Mouse (Mus musculus): ENCODE measurements around the gene Asap2. TPM values are rescaled to one million over a fixed set of nuclear protein-coding genes. Genes with fewer than 3 reads are reported as not detected.
"Not testable (repeated sequence)": the region's sequence is repeated elsewhere in the genome, so short reads cannot be mapped to it uniquely, and the experiment has no call there.

Asap2 gene
- polyA plus RNA-seq, 1 experiment from 2014 or later: 18.9 TPM

DNA sequence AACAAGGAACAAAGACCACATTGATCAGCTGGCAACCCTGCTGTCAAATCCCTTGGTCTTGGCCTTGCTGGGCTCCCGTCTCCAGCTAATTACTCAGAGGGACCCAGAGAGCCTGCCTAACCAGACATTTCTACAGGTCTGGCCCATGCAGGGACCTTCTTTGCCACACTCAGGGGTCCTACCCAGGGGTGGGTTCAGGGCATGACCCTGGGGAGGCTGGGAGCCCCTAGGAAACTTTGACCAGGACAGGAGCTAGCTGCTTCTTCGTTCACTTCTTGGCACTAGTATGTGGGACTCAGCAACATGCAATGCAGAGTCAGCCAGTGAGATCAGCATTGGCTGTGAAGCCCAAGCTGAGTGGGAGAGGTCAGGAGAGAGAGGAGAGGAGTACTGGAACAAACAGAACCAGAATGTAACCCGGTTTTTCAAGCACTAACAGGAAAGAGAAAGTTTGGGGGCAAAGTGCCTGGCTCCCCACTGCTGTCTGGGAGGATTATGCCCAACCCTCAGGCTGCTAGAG lies 107.6 kb downstream of the Asap2 start:
- H3K9me3 ChIP-seq (ENCODE audit: control insufficient read depth, low read length); H3K27ac ChIP-seq (ENCODE audit: low read depth, low read length); DNase-seq (ENCODE audit: low spot score); H3K4me2 ChIP-seq (ENCODE audit: low read depth, low read length, severe bottlenecking); H3K4me1 ChIP-seq (replicated peaks; ENCODE audit: control insufficient read depth, insufficient read depth, low read length); H3K9ac ChIP-seq (ENCODE audit: low read length); H3K4me3 ChIP-seq (ENCODE audit: low read depth, low read length); H3K27me3 ChIP-seq (ENCODE audit: control insufficient read depth, insufficient read depth, low read length); H3K36me3 ChIP-seq (ENCODE audit: control insufficient read depth, insufficient read depth, low read length); ATAC-seq (replicated peaks; ENCODE audit: low FRiP score): not testable (repeated sequence)
- 49% methylated on average over 3 of the region's 3 CpGs for WGBS

DNA sequence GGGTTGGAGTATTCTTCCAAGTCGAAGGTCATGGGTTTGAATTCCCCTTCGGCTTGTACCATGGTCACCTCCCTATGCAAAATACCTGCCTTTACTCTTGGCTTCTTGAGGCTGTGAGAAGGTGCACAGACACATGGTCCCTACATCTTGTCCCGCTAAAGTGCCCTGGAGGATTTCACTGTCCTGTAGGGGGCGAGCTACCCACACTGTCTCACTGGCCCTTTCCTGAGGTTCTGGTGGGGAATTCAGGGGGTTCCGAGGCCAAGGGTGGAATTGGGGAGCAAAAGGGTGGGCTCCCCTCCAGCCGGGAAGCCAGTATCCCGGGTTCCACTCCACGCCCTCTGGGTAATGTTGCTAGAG lies 120.8 kb downstream of the Asap2 start:
- not testable (repeated sequence) for H3K27me3 ChIP-seq (ENCODE audit: control insufficient read depth, insufficient read depth, low read length)
- ATAC-seq (replicated peaks; ENCODE audit: low FRiP score): peak; percentile 66
- WGBS: 5% methylated on average over 8 of the region's 8 CpGs

DNA sequence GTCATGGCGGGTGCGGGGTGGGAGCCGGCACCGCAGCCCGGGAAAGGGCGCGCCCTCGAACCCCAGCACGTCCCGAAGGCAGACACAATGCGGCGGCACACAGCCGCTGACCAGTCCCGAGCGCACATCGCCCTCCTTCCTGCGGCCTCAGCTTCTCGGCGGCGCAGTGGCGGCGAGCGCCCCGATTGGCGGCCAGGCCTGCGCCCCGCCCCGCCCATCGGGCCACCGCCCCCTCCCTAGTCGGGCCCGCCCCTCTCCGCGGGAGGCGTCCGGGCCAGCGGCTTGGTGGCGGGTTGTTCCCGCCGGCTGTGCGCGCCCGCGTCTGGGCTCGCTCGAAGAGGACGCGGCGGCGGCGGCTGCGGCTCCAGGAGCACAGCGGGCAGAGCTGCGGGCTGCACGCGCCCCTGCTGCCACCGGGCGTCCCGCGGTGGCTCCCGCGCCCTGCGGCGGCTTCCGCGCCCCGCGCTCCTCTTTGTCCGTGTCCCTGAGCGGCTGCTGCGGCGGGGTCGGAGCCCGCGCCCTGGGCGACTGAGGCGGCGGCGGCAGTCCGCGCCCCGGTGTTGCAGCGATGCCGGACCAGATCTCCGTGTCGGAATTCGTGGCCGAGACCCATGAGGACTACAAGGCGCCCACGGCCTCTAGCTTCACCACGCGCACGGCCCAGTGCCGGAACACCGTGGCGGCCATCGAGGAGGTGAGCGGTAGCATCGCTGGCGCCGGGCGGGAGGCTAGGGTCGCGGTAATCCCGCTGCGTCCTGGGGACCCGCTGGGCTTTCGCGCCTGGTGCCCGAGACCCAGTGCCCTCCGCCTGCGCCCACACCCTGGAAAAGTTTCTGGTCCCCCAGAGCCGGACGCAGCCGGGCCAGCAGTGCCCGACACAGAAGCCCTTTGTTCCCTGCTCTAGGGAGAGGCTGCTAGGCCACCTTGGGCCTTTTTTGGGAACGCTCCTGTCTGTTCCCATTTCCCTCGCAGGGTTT lies 121.5 kb downstream of the Asap2 start:
- Histone ChIP-seq H3K27me3 (ENCODE audit: control insufficient read depth, insufficient read depth, low read length) (no peaks in the 10 kb centered on the region), H3K36me3 (ENCODE audit: control insufficient read depth, insufficient read depth, low read length) (no peaks in the 10 kb centered on the region), H3K9me3 (ENCODE audit: control insufficient read depth, low read length) (no peaks in the 10 kb centered on the region), H3K4me3 (ENCODE audit: low read depth, low read length) (peak overlapping the region; percentile 71), H3K4me1 (replicated peaks; ENCODE audit: control insufficient read depth, insufficient read depth, low read length) (no peaks in the 10 kb centered on the region), H3K27ac (ENCODE audit: low read depth, low read length) (peak overlapping the region; percentile 81), H3K9ac (ENCODE audit: low read length) (peak overlapping the region; percentile 84), H3K4me2 (ENCODE audit: low read depth, low read length, severe bottlenecking) (peak overlapping the region; percentile 64)
- DNase-seq (ENCODE audit: low spot score) (peak; percentile 95), ATAC-seq (replicated peaks; ENCODE audit: low FRiP score) (peak; percentile 99)
- under 1% methylated on average over 90 of the region's 118 CpGs for WGBS

More for the DNA sequence above, 120.8 kb downstream of the Asap2 start:
- Histone ChIP-seq H3K27ac (ENCODE audit: low read depth, low read length) (0 out of 2 replicates have a peak overlapping the region, but pooled peaks have one; percentile 31), H3K9ac (ENCODE audit: low read length) (peak overlapping the region; percentile 84), H3K4me2 (ENCODE audit: low read depth, low read length, severe bottlenecking) (peak overlapping the region; percentile 64), H3K4me3 (ENCODE audit: low read depth, low read length) (peak overlapping the region; percentile 71)
- H3K9me3 ChIP-seq (ENCODE audit: control insufficient read depth, low read length); H3K36me3 ChIP-seq (ENCODE audit: control insufficient read depth, insufficient read depth, low read length); H3K4me1 ChIP-seq (replicated peaks; ENCODE audit: control insufficient read depth, insufficient read depth, low read length); DNase-seq (ENCODE audit: low spot score): not testable (repeated sequence)

DNA sequence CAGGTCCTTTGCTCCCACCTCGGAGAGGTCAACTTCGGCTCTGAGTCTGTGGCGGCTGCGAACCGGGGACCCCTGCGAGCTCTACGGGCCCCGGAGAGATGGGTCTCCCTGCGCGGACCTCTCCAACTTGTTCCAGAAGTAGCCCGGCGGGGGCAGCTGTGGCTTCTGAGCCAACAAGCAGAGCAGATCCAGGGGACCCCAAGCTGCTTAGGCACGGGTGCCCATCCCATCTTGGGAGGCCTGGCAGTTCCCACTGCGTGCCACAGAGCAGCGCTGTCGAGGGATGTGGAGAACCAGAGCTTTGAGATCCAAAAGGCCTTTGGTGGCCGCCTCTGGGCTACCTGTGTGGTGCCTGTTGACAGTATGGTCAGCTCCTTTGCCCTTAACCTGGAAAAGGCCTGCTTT lies 122.2 kb downstream of the Asap2 start:
- Histone ChIP-seq H3K4me2 (ENCODE audit: low read depth, low read length, severe bottlenecking) (peak overlapping the region; percentile 64), H3K9ac (ENCODE audit: low read length) (peak overlapping the region; percentile 84), H3K27me3 (ENCODE audit: control insufficient read depth, insufficient read depth, low read length) (no peaks in the 10 kb centered on the region), H3K4me3 (ENCODE audit: low read depth, low read length) (peak overlapping the region; percentile 71), H3K4me1 (replicated peaks; ENCODE audit: control insufficient read depth, insufficient read depth, low read length) (no peaks in the 10 kb centered on the region), H3K27ac (ENCODE audit: low read depth, low read length) (peak overlapping the region; percentile 81), H3K36me3 (ENCODE audit: control insufficient read depth, insufficient read depth, low read length) (no peaks in the 10 kb centered on the region), H3K9me3 (ENCODE audit: control insufficient read depth, low read length) (no peaks in the 10 kb centered on the region)
- DNase-seq (ENCODE audit: low spot score) (peak; percentile 85), ATAC-seq (replicated peaks; ENCODE audit: low FRiP score) (0 out of 2 replicates have a peak, but pooled peaks have one; percentile 55)
- 0% methylated on average over 17 of the region's 17 CpGs for WGBS

DNA sequence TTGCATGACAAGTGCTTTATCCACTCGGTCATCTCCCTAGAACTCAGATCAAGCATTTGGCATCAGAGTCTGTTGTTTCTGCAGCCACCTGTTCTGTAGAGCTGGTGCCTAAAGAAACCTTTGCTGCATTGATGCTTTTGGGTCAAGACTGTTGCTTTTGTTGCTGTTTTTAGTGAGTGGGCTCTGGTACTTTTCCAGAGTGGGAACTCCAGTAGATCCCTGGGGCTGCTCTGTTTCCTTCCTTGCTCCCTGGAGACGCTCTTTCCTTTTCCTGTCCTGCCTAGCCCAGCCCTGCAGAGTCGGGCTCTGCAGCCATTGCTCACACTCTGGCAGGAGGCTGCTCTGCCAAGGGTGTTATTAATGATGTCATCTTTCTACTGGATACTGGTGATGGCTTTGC lies 129.2 kb downstream of the Asap2 start:
- Histone ChIP-seq H3K9ac (ENCODE audit: low read length) (no peak overlapping the region), H3K4me1 (replicated peaks; ENCODE audit: control insufficient read depth, insufficient read depth, low read length) (no peaks in the 10 kb centered on the region), H3K27ac (ENCODE audit: low read depth, low read length) (no peak overlapping the region), H3K9me3 (ENCODE audit: control insufficient read depth, low read length) (no peaks in the 10 kb centered on the region), H3K4me2 (ENCODE audit: low read depth, low read length, severe bottlenecking) (no peak overlapping the region), H3K27me3 (ENCODE audit: control insufficient read depth, insufficient read depth, low read length) (no peaks in the 10 kb centered on the region), H3K36me3 (ENCODE audit: control insufficient read depth, insufficient read depth, low read length) (no peaks in the 10 kb centered on the region), H3K4me3 (ENCODE audit: low read depth, low read length) (no peak overlapping the region)
- ATAC-seq (replicated peaks; ENCODE audit: low FRiP score) (no peak), DNase-seq (ENCODE audit: low spot score) (no peak)
- 82% methylated on average over 3 of the region's 3 CpGs for WGBS

GRCm38 (mm10) chr12:21122818-21123217 lies 132.6 kb downstream of the Asap2 start:
- ATAC-seq (replicated peaks; ENCODE audit: low FRiP score) (no peak), DNase-seq (ENCODE audit: low spot score) (no peak)
- Histone ChIP-seq H3K9me3 (ENCODE audit: control insufficient read depth, low read length) (no peaks in the 10 kb centered on the region), H3K4me3 (ENCODE audit: low read depth, low read length) (no peak overlapping the region), H3K36me3 (ENCODE audit: control insufficient read depth, insufficient read depth, low read length) (no peaks in the 10 kb centered on the region), H3K4me2 (ENCODE audit: low read depth, low read length, severe bottlenecking) (no peak overlapping the region), H3K27me3 (ENCODE audit: control insufficient read depth, insufficient read depth, low read length) (no peaks in the 10 kb centered on the region), H3K9ac (ENCODE audit: low read length) (no peak overlapping the region), H3K4me1 (replicated peaks; ENCODE audit: control insufficient read depth, insufficient read depth, low read length) (no peaks in the 10 kb centered on the region), H3K27ac (ENCODE audit: low read depth, low read length) (no peak overlapping the region)
- 95% methylated on average over 3 of the region's 3 CpGs for WGBS

- Histone ChIP-seq H3K9me3 (ENCODE audit: control insufficient read depth, low read length) (no peaks in the 10 kb centered on the region), H3K27me3 (ENCODE audit: control insufficient read depth, insufficient read depth, low read length) (no peaks in the 10 kb centered on the region), H3K36me3 (ENCODE audit: control insufficient read depth, insufficient read depth, low read length) (no peaks in the 10 kb centered on the region), H3K4me1 (replicated peaks; ENCODE audit: control insufficient read depth, insufficient read depth, low read length) (no peaks in the 10 kb centered on the region), H3K9ac (ENCODE audit: low read length) (no peak overlapping the region), H3K4me3 (ENCODE audit: low read depth, low read length) (no peak overlapping the region), H3K27ac (ENCODE audit: low read depth, low read length) (no peak overlapping the region), H3K4me2 (ENCODE audit: low read depth, low read length, severe bottlenecking) (no peak overlapping the region)
- 90% methylated on average over 5 of the region's 5 CpGs for WGBS
- DNase-seq (ENCODE audit: low spot score): no peak
- no peak for ATAC-seq (replicated peaks; ENCODE audit: low FRiP score)
Measured at GRCm38 (mm10) chr12:21123647-21124046, 133.4 kb downstream of the Asap2 start.

DNA sequence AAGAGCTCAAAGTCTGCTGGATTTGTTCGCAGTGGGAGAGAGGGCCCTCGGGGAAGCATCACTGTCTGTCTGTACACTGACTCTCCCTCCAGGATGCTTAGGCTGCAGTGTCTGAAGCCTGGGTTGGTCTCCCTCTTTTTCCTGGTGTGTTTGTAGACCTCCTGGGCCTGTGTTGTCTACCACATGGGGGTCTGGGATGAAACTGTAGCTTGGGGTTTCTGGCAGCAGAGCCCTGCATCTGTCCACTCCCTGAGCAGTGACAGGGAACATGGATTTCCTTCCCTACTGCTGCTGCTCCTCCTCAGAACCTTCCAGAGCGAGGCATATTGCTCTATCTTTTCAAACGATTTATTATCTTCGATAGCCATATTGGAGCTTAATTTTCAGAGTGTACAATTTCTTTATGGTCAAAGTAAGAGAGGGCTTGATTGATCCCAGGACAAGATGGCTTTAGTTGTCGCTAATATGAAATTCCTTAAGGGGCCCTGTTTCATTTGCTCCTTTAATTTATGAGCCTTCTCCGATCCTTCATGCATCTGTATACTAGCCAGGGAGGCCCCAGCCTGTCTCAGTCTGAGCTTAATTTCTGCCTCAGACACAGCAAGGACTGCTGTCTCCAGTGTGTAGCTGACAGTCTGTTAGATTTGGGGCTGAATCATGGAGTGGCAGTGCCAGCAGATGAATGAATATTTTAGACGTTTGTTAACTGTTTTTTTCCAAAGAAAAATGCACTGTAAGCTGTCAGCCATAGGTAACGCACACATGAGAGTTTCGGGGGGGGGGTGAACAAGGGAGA lies 135.6 kb downstream of the Asap2 start:
- Histone ChIP-seq H3K36me3 (ENCODE audit: control insufficient read depth, insufficient read depth, low read length) (no peaks in the 10 kb centered on the region), H3K4me2 (ENCODE audit: low read depth, low read length, severe bottlenecking) (no peak overlapping the region), H3K4me1 (replicated peaks; ENCODE audit: control insufficient read depth, insufficient read depth, low read length) (no peaks in the 10 kb centered on the region; the same call in 1 of the 2 replicates), H3K4me3 (ENCODE audit: low read depth, low read length) (no peak overlapping the region), H3K9ac (ENCODE audit: low read length) (no peak overlapping the region), H3K9me3 (ENCODE audit: control insufficient read depth, low read length) (no peaks in the 10 kb centered on the region), H3K27ac (ENCODE audit: low read depth, low read length) (no peak overlapping the region), H3K27me3 (ENCODE audit: control insufficient read depth, insufficient read depth, low read length) (no peaks in the 10 kb centered on the region)
- DNase-seq (ENCODE audit: low spot score): no peak
- WGBS: 84% methylated on average over 10 of the region's 10 CpGs
- ATAC-seq (replicated peaks; ENCODE audit: low FRiP score): no peak
